Mouse (Mus musculus): ENCODE results near the gene Usp24. TPM values are rescaled to one million over a fixed set of nuclear protein-coding genes. Genes with fewer than 3 reads are reported as not detected.

The Usp24 gene
- total and polyA plus RNA-seq, 2 experiments from 2014 or later: 10.2 to 28.6 TPM

DNA sequence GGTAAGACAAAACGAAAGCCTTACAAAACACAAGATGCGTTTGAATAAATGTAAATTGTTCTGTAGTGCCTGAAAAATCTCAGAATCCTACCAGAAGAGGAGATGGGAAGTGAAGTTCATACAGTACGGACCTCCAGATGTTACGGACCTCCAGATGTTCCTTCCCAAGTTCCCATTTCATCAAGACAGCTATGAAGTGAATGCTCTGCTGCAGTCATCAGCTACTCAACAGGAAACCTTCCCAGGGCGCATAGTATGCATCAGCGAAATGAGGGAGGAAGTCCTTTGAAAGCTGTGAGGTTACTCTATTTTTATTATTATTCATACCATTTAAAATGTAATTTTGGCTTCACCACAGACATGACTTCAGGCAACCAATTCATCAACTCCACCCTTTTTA lies 14.7 kb upstream of the Usp24 start:
- no peaks in the 10 kb centered on the region for H3K27me3 ChIP-seq (ENCODE audit: insufficient read depth, low read length)
- 80% methylated on average over 6 of the region's 6 CpGs for WGBS
- no peak for DNase-seq (ENCODE audit: low spot score)
- H3K9ac ChIP-seq (replicated peaks; ENCODE audit: low read length, poor library complexity, severe bottlenecking): no peak overlapping the region
- H3K27ac ChIP-seq (ENCODE audit: low read depth, low read length): no peak overlapping the region
- H3K36me3 ChIP-seq (ENCODE audit: insufficient read depth, low read length): no peaks in the 10 kb centered on the region
- no peak for TF ChIP-seq CTCF (IDR thresholded peaks at IDR 0.05)
- no peaks in the 10 kb centered on the region for H3K9me3 ChIP-seq (ENCODE audit: low read length)
- H3K4me3 ChIP-seq (ENCODE audit: low read depth, low read length): no peak overlapping the region
- no peak overlapping the region for H3K4me2 ChIP-seq (ENCODE audit: low read depth, low read length, poor library complexity, severe bottlenecking)
- no peaks in the 10 kb centered on the region for H3K4me1 ChIP-seq (ENCODE audit: insufficient read depth, low read length)
- no peak for ATAC-seq (ENCODE audit: low FRiP score)

DNA sequence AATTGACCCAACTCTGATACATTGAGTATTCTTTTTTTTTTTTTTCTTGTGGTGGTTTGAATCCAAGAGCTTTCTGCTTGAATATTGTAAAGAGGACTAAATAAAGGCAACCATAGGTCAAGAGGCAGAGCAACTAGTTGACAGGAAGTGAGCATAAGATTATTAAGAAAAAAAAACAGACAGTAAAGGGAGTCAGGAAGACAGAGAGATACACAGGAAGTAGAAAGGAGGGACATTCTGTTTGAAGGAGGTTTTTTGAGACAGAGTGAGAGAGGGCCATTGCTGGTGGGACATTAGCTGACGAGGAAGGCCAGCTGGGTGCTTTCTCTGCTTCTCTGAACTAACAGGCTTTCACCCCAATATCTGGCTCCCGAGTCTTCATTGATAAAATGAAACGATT lies 7.9 kb upstream of the Usp24 start:
- Histone ChIP-seq H3K4me3 (ENCODE audit: low read depth, low read length) (no peak overlapping the region), H3K27me3 (ENCODE audit: insufficient read depth, low read length) (no peaks in the 10 kb centered on the region), H3K36me3 (ENCODE audit: insufficient read depth, low read length) (no peaks in the 10 kb centered on the region), H3K4me1 (ENCODE audit: insufficient read depth, low read length) (no peaks in the 10 kb centered on the region), H3K9ac (replicated peaks; ENCODE audit: low read length, poor library complexity, severe bottlenecking) (no peak overlapping the region), H3K27ac (ENCODE audit: low read depth, low read length) (no peak overlapping the region), H3K4me2 (ENCODE audit: low read depth, low read length, poor library complexity, severe bottlenecking) (no peak overlapping the region), H3K9me3 (ENCODE audit: low read length) (no peaks in the 10 kb centered on the region)
- ATAC-seq (ENCODE audit: low FRiP score) (no peak), DNase-seq (ENCODE audit: low spot score) (no peak)
- WGBS: 96% methylated on average over 3 of the region's 3 CpGs
- TF ChIP-seq CTCF (IDR thresholded peaks at IDR 0.05): no peak

DNA sequence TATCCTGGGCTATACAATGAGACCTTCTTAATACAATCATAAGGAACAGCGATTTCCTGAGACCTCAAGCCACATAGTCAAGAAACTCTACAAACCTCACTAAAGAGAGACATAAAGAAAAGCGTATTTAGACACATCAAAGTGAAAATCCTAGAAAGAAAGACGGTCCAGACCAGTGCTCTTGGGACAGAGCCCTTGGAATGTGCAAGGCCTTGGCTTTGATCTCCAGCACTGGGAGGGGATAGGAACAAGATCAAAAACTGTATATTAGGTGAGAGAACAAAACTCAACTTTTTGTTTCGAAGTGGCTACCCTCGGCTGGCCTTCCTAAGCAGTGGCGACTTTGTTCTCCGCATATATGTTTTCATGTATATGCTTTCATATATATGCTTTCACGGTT lies 3.4 kb upstream of the Usp24 start:
- TF ChIP-seq CTCF (IDR thresholded peaks at IDR 0.05): no peak
- H3K4me3 ChIP-seq (ENCODE audit: low read depth, low read length): no peak overlapping the region
- H3K4me2 ChIP-seq (ENCODE audit: low read depth, low read length, poor library complexity, severe bottlenecking): no peak overlapping the region
- H3K9ac ChIP-seq (replicated peaks; ENCODE audit: low read length, poor library complexity, severe bottlenecking): no peak overlapping the region
- H3K27ac ChIP-seq (ENCODE audit: low read depth, low read length): no peak overlapping the region
- 66% methylated on average over 8 of the region's 8 CpGs for WGBS
- H3K9me3 ChIP-seq (ENCODE audit: low read length): no peaks in the 10 kb centered on the region
- ATAC-seq (ENCODE audit: low FRiP score) (no peak), DNase-seq (ENCODE audit: low spot score) (no peak)
- H3K36me3 ChIP-seq (ENCODE audit: insufficient read depth, low read length): no peaks in the 10 kb centered on the region
- H3K27me3 ChIP-seq (ENCODE audit: insufficient read depth, low read length): no peaks in the 10 kb centered on the region
- peaks cover 2% of the 10 kb centered on the region; the same call in 1 of the 2 replicates for H3K4me1 ChIP-seq (ENCODE audit: insufficient read depth, low read length)

DNA sequence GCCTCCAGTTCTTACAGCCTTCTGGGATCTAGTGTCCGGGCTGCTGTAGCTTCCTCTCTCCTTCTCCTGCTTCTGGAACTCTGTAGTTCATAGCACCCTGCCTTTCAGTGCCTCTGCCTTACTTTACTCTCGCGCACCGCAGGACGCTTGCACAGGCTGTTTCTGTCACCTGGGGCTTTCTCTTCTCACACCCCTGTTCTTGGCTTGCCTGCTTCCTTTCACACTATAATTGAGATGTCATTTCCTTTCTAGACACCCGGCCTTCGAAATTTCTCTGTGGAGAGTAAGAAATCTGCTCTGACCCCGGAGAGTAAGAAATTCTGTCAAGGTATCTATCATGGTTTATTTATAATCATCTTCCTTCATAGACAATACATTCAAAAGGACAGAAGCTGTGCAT lies 2.9 kb upstream of the Usp24 start:
- Histone ChIP-seq H3K4me3 (ENCODE audit: low read depth, low read length) (no peak overlapping the region), H3K4me1 (ENCODE audit: insufficient read depth, low read length) (peaks cover 6% of the 10 kb centered on the region; the same call in 1 of the 2 replicates), H3K36me3 (ENCODE audit: insufficient read depth, low read length) (no peaks in the 10 kb centered on the region), H3K9ac (replicated peaks; ENCODE audit: low read length, poor library complexity, severe bottlenecking) (no peak overlapping the region), H3K9me3 (ENCODE audit: low read length) (no peaks in the 10 kb centered on the region), H3K27ac (ENCODE audit: low read depth, low read length) (no peak overlapping the region), H3K4me2 (ENCODE audit: low read depth, low read length, poor library complexity, severe bottlenecking) (no peak overlapping the region), H3K27me3 (ENCODE audit: insufficient read depth, low read length) (no peaks in the 10 kb centered on the region)
- DNase-seq (ENCODE audit: low spot score): no peak
- no peak for ATAC-seq (ENCODE audit: low FRiP score)
- 86% methylated on average over 8 of the region's 8 CpGs for WGBS
- TF ChIP-seq CTCF (IDR thresholded peaks at IDR 0.05): no peak

DNA sequence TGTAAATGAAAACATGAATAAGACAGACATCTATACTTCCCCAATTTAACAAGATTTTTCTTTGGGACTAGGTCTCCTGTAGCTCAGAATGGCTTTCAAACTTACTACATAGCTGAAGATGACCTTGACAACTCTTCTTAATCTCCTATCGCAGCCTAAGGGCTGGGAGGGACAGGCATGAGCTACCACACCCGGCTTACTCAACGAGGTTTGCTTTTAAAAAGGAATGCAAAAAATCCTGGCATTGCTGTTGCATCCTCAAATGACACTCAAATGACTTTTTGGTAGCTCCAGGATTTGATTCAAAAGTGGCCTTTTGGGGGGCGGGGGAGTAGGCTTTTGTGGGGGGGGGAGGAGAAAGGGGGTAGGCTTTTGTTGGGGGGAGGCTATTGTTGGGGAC lies 2.1 kb upstream of the Usp24 start:
- Histone ChIP-seq H3K4me2 (ENCODE audit: low read depth, low read length, poor library complexity, severe bottlenecking) (no peak overlapping the region), H3K27me3 (ENCODE audit: insufficient read depth, low read length) (no peaks in the 10 kb centered on the region), H3K9me3 (ENCODE audit: low read length) (no peaks in the 10 kb centered on the region), H3K9ac (replicated peaks; ENCODE audit: low read length, poor library complexity, severe bottlenecking) (no peak overlapping the region), H3K27ac (ENCODE audit: low read depth, low read length) (no peak overlapping the region), H3K36me3 (ENCODE audit: insufficient read depth, low read length) (no peaks in the 10 kb centered on the region), H3K4me1 (ENCODE audit: insufficient read depth, low read length) (peaks cover 10% of the 10 kb centered on the region; the same call in 1 of the 2 replicates), H3K4me3 (ENCODE audit: low read depth, low read length) (no peak overlapping the region)
- DNase-seq (ENCODE audit: low spot score) (no peak), ATAC-seq (ENCODE audit: low FRiP score) (no peak)
- TF ChIP-seq CTCF (IDR thresholded peaks at IDR 0.05): no peak
- WGBS: 53% methylated on average over 4 of the region's 4 CpGs

DNA sequence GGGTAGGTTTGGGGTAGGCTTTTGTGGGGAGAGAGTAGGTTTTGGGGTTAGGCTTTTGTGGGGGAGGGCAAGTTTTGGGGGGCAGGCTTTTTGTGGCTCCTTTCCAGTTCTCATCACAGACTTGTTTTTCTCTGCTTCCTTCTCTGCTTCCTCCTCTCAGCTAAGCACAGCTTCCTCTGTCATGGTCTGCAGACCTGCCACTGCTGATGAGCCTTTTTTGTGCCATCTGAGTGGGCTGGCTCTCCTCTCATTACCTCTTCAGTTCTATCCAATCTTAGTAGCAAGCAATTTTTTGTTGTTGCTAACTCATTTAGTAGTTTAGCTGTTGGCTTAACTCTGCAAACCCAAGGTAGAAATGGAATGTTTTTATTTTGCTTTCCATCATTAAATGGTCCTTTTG lies 1.7 kb upstream of the Usp24 start:
- Histone ChIP-seq H3K27ac (ENCODE audit: low read depth, low read length) (no peak overlapping the region), H3K27me3 (ENCODE audit: insufficient read depth, low read length) (no peaks in the 10 kb centered on the region), H3K36me3 (ENCODE audit: insufficient read depth, low read length) (no peaks in the 10 kb centered on the region), H3K9me3 (ENCODE audit: low read length) (no peaks in the 10 kb centered on the region), H3K9ac (replicated peaks; ENCODE audit: low read length, poor library complexity, severe bottlenecking) (no peak overlapping the region), H3K4me3 (ENCODE audit: low read depth, low read length) (no peak overlapping the region), H3K4me2 (ENCODE audit: low read depth, low read length, poor library complexity, severe bottlenecking) (no peak overlapping the region), H3K4me1 (ENCODE audit: insufficient read depth, low read length) (peaks cover 13% of the 10 kb centered on the region; the same call in 1 of the 2 replicates)
- DNase-seq (ENCODE audit: low spot score): no peak
- ATAC-seq (ENCODE audit: low FRiP score): no peak
- TF ChIP-seq CTCF (IDR thresholded peaks at IDR 0.05): no peak
